Mouse (Mus musculus): ENCODE results near the gene Ilk.
A peak's percentile ranks its signal among the peaks of the same experiment; 100 is the strongest.
"Not testable (repeated sequence)": the region's sequence is repeated elsewhere in the genome, so short reads cannot be mapped to it uniquely, and the experiment has no call there.

The Ilk gene

GRCm38 (mm10) chr7:105736264-105736901 lies at the start of gene Ilk:
Gene Ilk, plus strand, starts transcription at chr7:105736592.
- peak; percentile 94 for DNase-seq

- DNase-seq = no peak
These were observed 45.5 kb upstream of the Ilk start for GRCm38 (mm10) chr7:105690875-105691274.

GRCm38 (mm10) chr7:105703184-105703583 lies 33.2 kb upstream of the Ilk start:
- DNase-seq = peak; percentile 22

GRCm38 (mm10) chr7:105703816-105704215 lies 32.6 kb upstream of the Ilk start:
- peak; percentile 47 for DNase-seq

- no peak for DNase-seq
These were observed 27.7 kb upstream of the Ilk start for GRCm38 (mm10) chr7:105708733-105709132.

- no peak for DNase-seq
These were observed 21.0 kb upstream of the Ilk start for GRCm38 (mm10) chr7:105715366-105715765.

- no peak for DNase-seq
These were observed 14.5 kb upstream of the Ilk start for GRCm38 (mm10) chr7:105721916-105722315.

- DNase-seq = peak; percentile 45
These were observed 10.0 kb upstream of the Ilk start for GRCm38 (mm10) chr7:105726144-105726979.

GRCm38 (mm10) chr7:105726980-105727325 lies 9.4 kb upstream of the Ilk start:
- no peak for DNase-seq

GRCm38 (mm10) chr7:105728701-105729428 lies 7.5 kb upstream of the Ilk start:
- DNase-seq = peak; percentile 29

- peak; percentile 17 for DNase-seq
These were observed 2.6 kb upstream of the Ilk start for GRCm38 (mm10) chr7:105733836-105734235.

GRCm38 (mm10) chr7:105734826-105735225 lies 1.6 kb upstream of the Ilk start:
- DNase-seq = no peak

- peak; percentile 18 for DNase-seq
These were observed 928 bp upstream of the Ilk start for GRCm38 (mm10) chr7:105735464-105735863.

GRCm38 (mm10) chr7:105736911-105737521 lies 624 bp downstream of the Ilk start, which contains the start of gene Rrp8:
Gene Rrp8, minus strand, starts transcription at chr7:105737385.
- no peak for DNase-seq

- DNase-seq = no peak
These were observed 1.3 kb downstream of the Ilk start for GRCm38 (mm10) chr7:105737648-105738047.

GRCm38 (mm10) chr7:105738286-105738685 lies 1.9 kb downstream of the Ilk start:
- no peak for DNase-seq

GRCm38 (mm10) chr7:105738948-105739347 lies 2.6 kb downstream of the Ilk start:
- no peak for DNase-seq

- DNase-seq = peak; percentile 9
These were observed 3.9 kb downstream of the Ilk start for GRCm38 (mm10) chr7:105740089-105740795.

- DNase-seq = no peak
These were observed 4.5 kb downstream of the Ilk start for GRCm38 (mm10) chr7:105740851-105741250.

- no peak for DNase-seq
These were observed 5.6 kb downstream of the Ilk start for GRCm38 (mm10) chr7:105741978-105742377.

GRCm38 (mm10) chr7:105742539-105743215 lies 6.3 kb downstream of the Ilk start:
- DNase-seq = not testable (repeated sequence)

All from cerebellum, adult 11-12 months (tissue).